Mouse (Mus musculus) central nervous system, embryonic 18 days (tissue): ENCODE measurements around the gene Pirb. TPM values are rescaled to one million over a fixed set of nuclear protein-coding genes. Genes with fewer than 3 reads are reported as not detected.

ENCODE experiments used
- polyA plus RNA-seq: library from polyadenylated mRNA; depleted of rRNA; stranded (reverse); fragments of >200 nt; gene quantifications from 2 replicates; pipeline ENCODE4 v1.2.3, GENCODE M21; 2012; rRNA removed

Gene Pirb
- polyA plus RNA-seq: 0.23 and 0.28 TPM in 2 replicates

GRCm38 (mm10) chr7:3720268-3720667, at the start of gene Pirb:
Gene Pirb (minus strand): TSS chr7:3720391.

DNA sequence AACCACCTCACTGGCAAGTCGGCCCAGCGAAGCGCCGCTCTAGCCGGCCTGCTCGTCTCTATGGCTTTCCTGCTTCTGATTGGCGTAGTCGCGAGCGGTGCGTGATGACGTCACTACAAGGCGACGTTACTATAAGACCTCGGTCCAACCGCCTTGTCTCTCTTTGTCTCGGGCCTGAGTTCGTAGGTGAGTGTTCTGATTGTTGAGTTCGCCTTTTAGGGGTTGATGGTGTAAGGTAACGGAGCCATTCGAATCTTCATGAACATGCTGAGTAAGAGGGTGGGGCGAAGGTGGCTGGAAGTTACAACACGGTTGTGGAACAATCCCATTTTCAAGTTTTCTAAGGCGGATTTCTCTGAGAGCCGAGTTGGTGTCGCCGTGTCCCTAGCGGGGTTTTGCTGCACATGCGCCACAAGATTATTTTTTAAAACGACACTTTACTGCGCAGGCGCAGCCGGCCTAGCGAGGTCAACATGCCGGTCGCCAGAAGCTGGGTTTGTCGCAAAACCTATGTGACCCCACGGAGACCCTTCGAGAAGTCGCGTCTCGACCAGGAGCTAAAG, 16.2 kb downstream of the Pirb start, which contains the start of gene Rps9:
TSS of gene Rps9 (plus strand) at position 115 of the 563 bp plus-strand sequence.

DNA sequence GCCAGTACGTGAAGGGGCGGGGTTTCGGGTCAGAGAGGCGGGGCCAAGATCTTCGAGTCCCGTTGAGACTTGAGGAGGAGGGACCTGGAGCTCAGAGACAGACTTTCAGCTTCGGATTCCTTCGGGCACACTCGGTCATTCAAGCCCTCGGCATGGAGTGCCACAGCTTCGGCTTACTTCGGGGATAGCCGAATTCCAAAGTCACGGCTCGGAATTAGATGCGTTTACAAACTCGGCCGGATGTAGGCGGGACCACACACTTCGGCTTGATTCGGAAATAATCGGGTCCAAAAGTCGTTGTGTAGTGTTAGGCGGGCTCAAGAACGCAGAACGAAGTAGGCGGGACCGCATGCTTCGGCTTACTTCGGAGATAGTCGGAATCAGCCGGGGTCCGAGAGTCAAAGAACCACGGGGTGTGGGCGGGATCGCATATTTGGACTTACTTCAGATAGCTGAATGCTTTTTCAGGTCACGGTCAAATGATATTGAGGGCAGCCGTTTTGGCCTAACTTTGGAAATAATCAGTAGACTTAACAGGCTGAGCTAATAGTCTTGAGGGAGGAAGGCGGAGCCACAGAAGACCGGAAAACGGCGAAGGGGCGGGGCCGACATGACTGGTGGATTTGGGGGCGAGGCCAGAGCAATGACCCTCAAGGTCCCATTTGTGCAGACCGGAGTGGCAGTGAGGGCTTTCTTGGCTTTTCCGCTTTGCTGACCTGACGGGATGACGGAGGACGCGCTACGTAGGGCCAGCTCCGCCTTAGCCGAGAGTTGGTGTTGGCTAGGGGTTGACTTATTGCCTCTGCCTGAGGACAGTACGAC, 27.0 kb downstream of the Pirb start, which contains the start of gene Mboat7:
TSS of gene Mboat7 (minus strand) at position 537 of the 822 bp plus-strand sequence.

GRCm38 (mm10) chr7:3692382-3692986, 27.7 kb downstream of the Pirb start, which contains the start of gene Tsen34:
Gene Tsen34 (plus strand): TSS chr7:3692863.

DNA sequence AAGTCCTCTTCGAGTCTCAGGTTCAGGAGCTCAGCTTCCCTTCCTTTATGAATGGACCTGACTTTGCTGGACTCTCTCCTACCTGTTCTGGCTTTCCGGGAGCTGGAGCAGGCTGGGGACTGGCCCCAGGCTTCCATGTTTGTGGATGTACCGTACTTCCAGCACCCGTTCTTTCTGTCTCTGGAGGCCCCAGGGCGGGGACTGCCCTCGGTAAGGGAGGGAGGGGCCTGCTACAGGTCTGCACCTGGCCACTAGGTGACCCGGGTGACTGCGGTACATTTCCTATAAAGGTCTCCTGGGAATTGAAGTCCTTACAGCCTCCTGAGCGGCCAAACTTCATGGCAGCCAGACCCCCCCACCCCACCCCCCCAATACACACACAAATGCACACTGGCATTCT, 42.8 kb downstream of the Pirb start, which contains the start of gene Tmc4:
TSS of gene Tmc4 (minus strand) at position 212 of the 400 bp plus-strand sequence.

DNA sequence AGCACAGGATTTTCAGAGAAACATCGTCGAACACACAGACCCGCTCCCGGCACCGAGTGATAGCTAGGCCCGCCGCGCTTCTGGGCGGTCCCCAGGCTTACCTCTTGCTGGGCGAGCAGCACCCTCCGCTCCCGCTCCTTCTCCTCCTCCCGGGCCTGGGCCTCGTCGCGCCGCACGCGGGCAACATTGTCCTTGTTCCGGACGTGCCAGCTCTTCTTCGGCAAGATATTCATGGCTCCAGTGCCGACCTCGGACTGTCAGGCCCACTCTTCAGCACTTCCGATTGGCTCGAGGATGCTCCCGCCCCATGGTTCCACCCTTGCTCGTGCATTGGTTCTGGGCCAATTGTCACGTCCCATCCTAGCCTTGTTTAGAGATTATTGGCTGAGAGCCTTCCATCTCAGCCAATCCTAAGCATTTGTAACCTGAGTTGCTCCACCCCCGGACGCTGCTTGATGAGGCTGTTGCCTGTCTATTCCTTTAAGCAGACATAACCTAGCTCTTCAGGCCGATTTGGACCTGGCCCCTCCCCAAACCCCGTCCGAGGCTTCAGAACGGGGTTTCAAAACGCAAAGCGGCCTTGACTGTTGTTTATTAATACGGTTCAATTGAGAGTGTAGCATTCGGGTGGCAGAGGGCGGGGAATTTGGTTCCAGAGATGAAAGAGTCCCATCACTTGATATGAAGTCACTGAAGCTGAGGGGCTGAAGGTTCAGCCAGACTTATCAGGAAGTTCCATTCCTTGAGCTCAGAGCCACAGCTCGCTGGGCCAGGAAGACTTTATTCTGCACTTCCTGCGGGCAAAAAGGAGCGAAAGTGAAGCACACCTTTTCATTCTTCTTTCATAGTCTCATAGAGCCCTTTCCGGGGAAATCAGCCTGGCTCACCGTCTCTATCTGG, 54.7 kb downstream of the Pirb start, which contains the start of gene Leng1:
TSS of gene Leng1 (minus strand) at position 626 of the 900 bp plus-strand sequence.

Other genes starting within 250 kb of the Pirb start
- gene Tarm1, start 217.8 kb downstream of the Pirb start, polyA plus RNA-seq: 0.05 TPM in 1 of 2 replicates, not detected in the other
- 2.0 and 2.9 TPM in 2 replicates for gene Oscar, start 104.2 kb downstream of the Pirb start, polyA plus RNA-seq
- 267 and 278 TPM in 2 replicates for gene Ndufa3, start 103.0 kb downstream of the Pirb start, polyA plus RNA-seq
- gene Tfpt, start 90.5 kb downstream of the Pirb start, polyA plus RNA-seq: 36.2 and 36.8 TPM in 2 replicates
- 68.3 and 70.2 TPM in 2 replicates for gene Prpf31, start 90.4 kb downstream of the Pirb start, polyA plus RNA-seq
- gene Cnot3, start 75.1 kb downstream of the Pirb start, polyA plus RNA-seq: 38.3 and 44.8 TPM in 2 replicates
- 8.5 and 10.0 TPM in 2 replicates for gene Leng1, start 54.6 kb downstream of the Pirb start, polyA plus RNA-seq
- gene Tmc4, start 42.8 kb downstream of the Pirb start, polyA plus RNA-seq: 14.6 and 16.1 TPM in 2 replicates
- 188 and 193 TPM in 2 replicates for gene Tsen34, start 27.5 kb downstream of the Pirb start, polyA plus RNA-seq
- 90.4 and 97.2 TPM in 2 replicates for gene Mboat7, start 26.9 kb downstream of the Pirb start, polyA plus RNA-seq
- 2,244 and 2,252 TPM in 2 replicates for gene Rps9, start 16.4 kb downstream of the Pirb start, polyA plus RNA-seq
- gene Gm15448, start 105.3 kb upstream of the Pirb start, polyA plus RNA-seq: not detected in 2 replicates
- gene Pira2, start 124.7 kb upstream of the Pirb start, polyA plus RNA-seq: not detected in 2 replicates
- 0.05 TPM in 1 of 2 replicates, not detected in the other for gene Gm14548, start 177.7 kb upstream of the Pirb start, polyA plus RNA-seq
- 0.11 TPM in 1 of 2 replicates, not detected in the other for gene Lilra6, start 195.1 kb upstream of the Pirb start, polyA plus RNA-seq